Mouse (Mus musculus) macrophage (primary cell): ENCODE results near the gene Pafah1b3. TPM values are rescaled to one million over a fixed set of nuclear protein-coding genes. Genes with fewer than 3 reads are reported as not detected.

Source experiments
- H3K27ac ChIP-seq: fragments of 350-480 bp; formaldehyde crosslinking; 2 replicates; pipeline ENCODE4 v1.9.0; 2021
- H3K36me3 ChIP-seq: fragments of 350-480 bp; formaldehyde crosslinking; 2 replicates; pipeline ENCODE4 v1.9.0; 2021; ENCODE audit errors: inconsistent target
- H3K4me3 ChIP-seq: fragments of 350-480 bp; formaldehyde crosslinking; 2 replicates; pipeline ENCODE4 v1.9.0; 2021; ENCODE audit errors: inconsistent target
- H3K79me2 ChIP-seq: fragments of 350-480 bp; formaldehyde crosslinking; 2 replicates; pipeline ENCODE4 v1.9.0; 2021; ENCODE audit errors: inconsistent target
- WGBS: methylation state at CpG from one replicate; pipeline ENCODE4 v1.1.7; 2026; ENCODE audit warnings: inconsistent platforms; ENCODE audit not compliant: missing documents; 5-methylcytosine and 5-hydroxymethylcytosine counted together
- polyA plus RNA-seq: library from polyadenylated mRNA; stranded (reverse); fragments of 250-400 nt; gene quantifications from 3 replicates; pipeline ENCODE4 v1.2.4, GENCODE M21; 2018; ENCODE audit warnings: inconsistent platforms

The Pafah1b3 gene
- polyA plus RNA-seq, 1 experiment from 2014 or later, result 7.4 TPM

GRCm38 (mm10) chr7:25314606-25315305 is 17.0 kb upstream of the Pafah1b3 start:
- Histone ChIP-seq H3K79me2 (no peaks in the 10 kb centered on the region), H3K4me3 (no peak overlapping the region), H3K36me3 (no peaks in the 10 kb centered on the region), H3K27ac (no peak overlapping the region)
- 7% methylated on average over 20 of the region's 51 CpGs for WGBS

GRCm38 (mm10) chr7:25313325-25313724 is 15.5 kb upstream of the Pafah1b3 start:
- no peaks in the 10 kb centered on the region for H3K79me2 ChIP-seq
- H3K27ac ChIP-seq, result no peak overlapping the region
- H3K4me3 ChIP-seq, result no peak overlapping the region
- WGBS, result 48% methylated on average over 7 of the region's 7 CpGs
- H3K36me3 ChIP-seq, result no peaks in the 10 kb centered on the region

GRCm38 (mm10) chr7:25311193-25311592 is 13.4 kb upstream of the Pafah1b3 start:
- H3K79me2 ChIP-seq, result no peaks in the 10 kb centered on the region
- no peaks in the 10 kb centered on the region for H3K36me3 ChIP-seq
- WGBS, result 83% methylated on average over 11 of the region's 11 CpGs
- H3K27ac ChIP-seq, result no peak overlapping the region
- no peak overlapping the region for H3K4me3 ChIP-seq

- no peak overlapping the region for H3K4me3 ChIP-seq
- no peak overlapping the region for H3K27ac ChIP-seq
- WGBS, result 81% methylated on average over 9 of the region's 9 CpGs
- H3K79me2 ChIP-seq, result no peaks in the 10 kb centered on the region
- H3K36me3 ChIP-seq, result no peaks in the 10 kb centered on the region
Measured at GRCm38 (mm10) chr7:25309425-25309824, 11.6 kb upstream of the Pafah1b3 start.

- WGBS, result 63% methylated on average over 17 of the region's 17 CpGs
- H3K4me3 ChIP-seq, result no peak overlapping the region
Measured at GRCm38 (mm10) chr7:25308702-25309318, 11.0 kb upstream of the Pafah1b3 start.

GRCm38 (mm10) chr7:25306614-25306996 is 8.8 kb upstream of the Pafah1b3 start:
- Histone ChIP-seq H3K79me2 (no peaks in the 10 kb centered on the region), H3K36me3 (no peaks in the 10 kb centered on the region), H3K27ac (no peak overlapping the region), H3K4me3 (no peak overlapping the region)
- WGBS, result 46% methylated on average over 2 of the region's 2 CpGs

More at GRCm38 (mm10) chr7:25308702-25309318, 11.0 kb upstream of the Pafah1b3 start:
- Histone ChIP-seq H3K79me2 (no peaks in the 10 kb centered on the region), H3K36me3 (no peaks in the 10 kb centered on the region), H3K27ac (no peak overlapping the region)

- no peak within 1 kb of the TSS for H3K27ac ChIP-seq
- no peaks in the 10 kb centered on the region for H3K79me2 ChIP-seq
- no peaks in the 10 kb centered on the region for H3K36me3 ChIP-seq
- no peak within 1 kb of the TSS for H3K4me3 ChIP-seq
- 4% methylated on average over 25 of the region's 47 CpGs for WGBS
Measured at GRCm38 (mm10) chr7:25305956-25306613, 8.3 kb upstream of the Pafah1b3 start, which contains the start of gene Tmem145. TSS of gene Tmem145 (plus strand) at chr7:25306106.

- 5% methylated on average over 2 of the region's 2 CpGs for WGBS
- Histone ChIP-seq H3K79me2 (no peaks in the 10 kb centered on the region), H3K27ac (no peak overlapping the region), H3K4me3 (no peak overlapping the region), H3K36me3 (no peaks in the 10 kb centered on the region)
Measured at GRCm38 (mm10) chr7:25305481-25305880, 7.7 kb upstream of the Pafah1b3 start.

- no peaks in the 10 kb centered on the region for H3K36me3 ChIP-seq
- H3K27ac ChIP-seq, result no peak overlapping the region
- WGBS, result 88% methylated on average over 3 of the region's 3 CpGs
- no peaks in the 10 kb centered on the region for H3K79me2 ChIP-seq
- no peak overlapping the region for H3K4me3 ChIP-seq
Measured at GRCm38 (mm10) chr7:25303685-25304006, 5.9 kb upstream of the Pafah1b3 start.

- no peak overlapping the region for H3K4me3 ChIP-seq
- 69% methylated on average over 9 of the region's 9 CpGs for WGBS
- H3K79me2 ChIP-seq, result no peaks in the 10 kb centered on the region
- no peaks in the 10 kb centered on the region for H3K36me3 ChIP-seq
- no peak overlapping the region for H3K27ac ChIP-seq
Measured at GRCm38 (mm10) chr7:25303003-25303684, 5.4 kb upstream of the Pafah1b3 start.

GRCm38 (mm10) chr7:25301063-25301462 is 3.3 kb upstream of the Pafah1b3 start, which contains the start of gene Prr19:
TSS of gene Prr19 (plus strand) at chr7:25301411.
- no peak within 1 kb of the TSS for H3K27ac ChIP-seq
- H3K4me3 ChIP-seq, result no peak within 1 kb of the TSS
- 88% methylated on average over 12 of the region's 19 CpGs for WGBS
- H3K79me2 ChIP-seq, result no peaks in the 10 kb centered on the region
- no peaks in the 10 kb centered on the region for H3K36me3 ChIP-seq

- 10% methylated on average over 20 of the region's 21 CpGs for WGBS
- peak overlapping the region; percentile 52 for H3K4me3 ChIP-seq
- no peak overlapping the region for H3K27ac ChIP-seq
- H3K36me3 ChIP-seq, result peaks cover 17% of the 10 kb centered on the region; the same call in 1 of the 2 replicates
- H3K79me2 ChIP-seq, result no peaks in the 10 kb centered on the region
Measured at GRCm38 (mm10) chr7:25296945-25297453, 787 bp downstream of the Pafah1b3 start.

- Histone ChIP-seq H3K27ac (no peak overlapping the region), H3K36me3 (peaks cover 31% of the 10 kb centered on the region), H3K79me2 (no peaks in the 10 kb centered on the region), H3K4me3 (no peak overlapping the region)
- 86% methylated on average over 12 of the region's 12 CpGs for WGBS
Measured at GRCm38 (mm10) chr7:25294960-25295722, 2.6 kb downstream of the Pafah1b3 start.

GRCm38 (mm10) chr7:25294495-25294894 is 3.3 kb downstream of the Pafah1b3 start:
- H3K36me3 ChIP-seq, result peaks cover 37% of the 10 kb centered on the region
- H3K27ac ChIP-seq, result no peak overlapping the region
- H3K79me2 ChIP-seq, result no peaks in the 10 kb centered on the region
- no peak overlapping the region for H3K4me3 ChIP-seq
- 97% methylated on average over 3 of the region's 4 CpGs for WGBS
